Comparison of ENCODE assay signal across 9 mouse cellular contexts in genomic region chr5:101426067-101426771, GRCm38 (mm10).
A peak's percentile ranks its signal among the peaks of the same experiment; 100 is the strongest.
DNase-seq lines count a peak whose midpoint lies in the region; ATAC-seq lines count a peak whose summit lies in the region.
"Had no signal": no experiment of that assay in that cellular context is flagged by ENCODE, and none has a peak within 500 bp of the region (broad histone marks: within the 10 kb centered on the region; RNA-seq: fewer than 3 reads in every experiment).

No protein-coding gene starts in this region.

- no peaks in the 10 kb centered on the region for H3K9me3 ChIP-seq in forebrain, embryonic 13.5 days (replicated peaks)
- no peaks in the 10 kb centered on the region for H3K9me3 ChIP-seq in midbrain, embryonic 10.5 days (replicated peaks)

- peak overlapping the region; percentile 66 for H3K27ac ChIP-seq in forebrain, embryonic 13.5 days
- H3K27ac ChIP-seq in midbrain, embryonic 10.5 days (replicated peaks): peak overlapping the region; percentile 72
- H3K27ac ChIP-seq: kidney, postnatal 0 days; macrophage had no signal

- peak overlapping the region; percentile 9; the same call in 1 of the 2 replicates for H3K4me3 ChIP-seq in forebrain, embryonic 13.5 days
- H3K4me3 ChIP-seq in midbrain, embryonic 10.5 days: peak overlapping the region; percentile 32

- 14% methylated on average over 13 of the region's 13 CpGs for WGBS in forebrain, embryonic 13.5 days
- WGBS in midbrain, embryonic 10.5 days: 26% methylated on average over 13 of the region's 13 CpGs

- no peaks in the 10 kb centered on the region for H3K36me3 ChIP-seq in forebrain, embryonic 13.5 days (ENCODE audit: poor library complexity, severe bottlenecking)
- H3K36me3 ChIP-seq in midbrain, embryonic 10.5 days: no peaks in the 10 kb centered on the region

- peak overlapping the region; percentile 48 for H3K4me2 ChIP-seq in forebrain, embryonic 13.5 days

- peaks cover 26% of the 10 kb centered on the region for H3K27me3 ChIP-seq in forebrain, embryonic 13.5 days
- H3K27me3 ChIP-seq in midbrain, embryonic 10.5 days (ENCODE audit: low read depth, poor library complexity, severe bottlenecking): peaks cover 78% of the 10 kb centered on the region

- H3K9ac ChIP-seq in forebrain, embryonic 13.5 days: no peak overlapping the region

- peaks cover 21% of the 10 kb centered on the region for H3K4me1 ChIP-seq in forebrain, embryonic 13.5 days
- peaks cover 34% of the 10 kb centered on the region for H3K4me1 ChIP-seq in midbrain, embryonic 10.5 days

- peak; percentile 96 for ATAC-seq in forebrain, embryonic 13.5 days
- no peak for ATAC-seq in megakaryocyte progenitor cell, adult 5-6 weeks (replicated peaks; ENCODE audit: poor library complexity)

- peak; percentile 47 to 52 for DNase-seq in right cerebral cortex, postnatal 10 days (ENCODE audit: low spot score in 2 of 2)
- no peak for DNase-seq in right cerebral cortex, postnatal 25 days
- peak; percentile 75 for DNase-seq in midbrain, embryonic 10.5 days (ENCODE audit: low spot score)
- no peak for DNase-seq in testis, postnatal 14 days (ENCODE audit: low spot score)
- DNase-seq in gastrocnemius, postnatal 10 days: no peak

Comparison
In these comparisons a context has a peak if more than half of its experiments do, and no peak if none do; other contexts are left out.
1. DNase-seq: peak in right cerebral cortex, postnatal 10 days (2 of 2) and midbrain, embryonic 10.5 days (single experiment); none in right cerebral cortex, postnatal 25 days (single experiment), testis, postnatal 14 days (single experiment) and gastrocnemius, postnatal 10 days (single experiment).